Mouse (Mus musculus): Measurements from ENCODE around the gene Cdh24.

The Cdh24 gene

DNA sequence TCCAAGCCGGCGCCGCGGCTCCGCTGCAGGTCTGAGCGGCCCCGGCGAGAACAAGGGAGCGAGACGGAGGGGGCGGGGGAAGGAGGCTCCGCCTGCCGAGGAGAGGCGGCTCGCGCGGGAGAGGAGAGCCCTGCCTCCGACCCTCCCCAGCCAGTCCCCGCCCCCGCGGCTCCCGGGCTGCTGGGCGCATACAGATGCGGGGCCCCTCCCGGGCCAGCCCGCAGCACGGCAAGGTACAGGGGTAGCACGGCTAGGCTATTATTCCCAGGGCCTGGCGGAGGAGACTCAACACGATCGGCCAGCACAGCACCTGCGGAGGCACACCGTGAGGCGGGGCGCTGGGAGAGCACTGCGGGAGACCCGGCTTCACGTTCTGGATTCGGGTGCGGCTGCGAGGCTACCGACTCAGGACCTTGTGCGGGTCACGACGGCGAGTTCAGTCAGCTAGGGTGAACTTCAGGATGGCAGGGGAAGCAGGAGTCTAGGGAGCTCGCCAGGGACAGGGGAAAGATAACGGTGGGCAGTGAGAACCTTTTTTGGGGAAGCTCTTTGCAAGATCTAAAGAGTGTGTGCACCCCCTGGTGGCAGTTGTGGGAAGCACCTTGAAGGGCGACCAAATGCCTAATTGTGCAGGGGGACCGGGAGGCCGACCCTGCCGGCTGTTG lies at the start of gene Cdh24:
Cdh24 (minus strand) TSS at position 60 of the 665 bp plus-strand sequence.
- in situ Hi-C loops (cut with MboI; ENCODE audit: low sequenced_read_pairs): loop anchor here (5.0 to 25.0 kb wide), 3 partner anchors 74 to 579 kb away; no protein-coding TSS in a partner anchor

- in situ Hi-C loops (cut with MboI; ENCODE audit: low sequenced_read_pairs): no loop called here
Observed at GRCm38 (mm10) chr14:54687251-54687650, 46.1 kb upstream of the Cdh24 start.

- in situ Hi-C loops (cut with MboI; ENCODE audit: low sequenced_read_pairs): no loop called here
Observed at GRCm38 (mm10) chr14:54686522-54687143, 45.5 kb upstream of the Cdh24 start, which contains the start of gene Acin1. Gene Acin1, minus strand, starts transcription at chr14:54686931.

DNA sequence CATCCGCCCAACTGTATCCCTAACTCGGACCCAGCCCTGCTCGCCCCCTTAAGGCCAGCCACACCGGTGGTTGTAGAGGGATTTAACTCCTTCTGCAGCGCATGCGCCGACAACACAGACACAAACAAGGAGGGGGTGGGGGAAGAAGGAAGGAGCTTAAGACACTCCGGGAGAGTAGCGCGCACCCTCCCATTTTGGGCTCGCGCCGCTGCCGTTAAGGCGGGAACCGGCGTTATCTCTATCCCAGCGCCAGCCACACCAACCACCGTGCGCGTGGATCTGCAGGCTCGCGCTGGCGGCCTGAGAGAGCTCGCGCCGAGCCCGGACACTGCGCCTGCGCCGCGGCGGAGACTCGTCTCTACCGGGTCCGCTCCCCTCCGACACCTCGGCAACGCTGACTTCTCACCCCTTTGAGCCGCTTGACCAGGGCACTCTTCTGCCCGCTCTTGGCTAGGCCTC lies 44.9 kb upstream of the Cdh24 start, which contains the start of gene 1700123O20Rik:
1700123O20Rik (plus strand) TSS at position 154 of the 459 bp plus-strand sequence.
- in situ Hi-C loops (cut with MboI; ENCODE audit: low sequenced_read_pairs): no loop called here

DNA sequence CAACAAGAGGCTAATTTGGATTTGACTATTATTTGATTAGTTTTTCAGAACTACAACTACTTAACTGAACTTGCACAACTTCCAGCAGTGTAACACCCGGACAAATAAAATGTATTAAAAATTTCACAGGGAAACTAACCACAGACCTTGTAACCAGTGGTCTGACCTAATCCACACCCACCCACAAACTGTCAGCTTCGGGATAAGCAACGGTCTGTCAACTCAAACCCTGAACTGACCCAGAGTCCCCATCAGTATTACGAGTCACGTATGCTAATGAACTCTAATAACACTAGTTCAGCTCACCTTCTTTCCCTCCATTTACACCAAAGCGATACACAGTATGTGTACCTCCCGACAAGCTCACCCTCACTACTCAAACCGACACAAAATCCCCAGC lies 44.3 kb upstream of the Cdh24 start:
- in situ Hi-C loops (cut with MboI; ENCODE audit: low sequenced_read_pairs): no loop called here

DNA sequence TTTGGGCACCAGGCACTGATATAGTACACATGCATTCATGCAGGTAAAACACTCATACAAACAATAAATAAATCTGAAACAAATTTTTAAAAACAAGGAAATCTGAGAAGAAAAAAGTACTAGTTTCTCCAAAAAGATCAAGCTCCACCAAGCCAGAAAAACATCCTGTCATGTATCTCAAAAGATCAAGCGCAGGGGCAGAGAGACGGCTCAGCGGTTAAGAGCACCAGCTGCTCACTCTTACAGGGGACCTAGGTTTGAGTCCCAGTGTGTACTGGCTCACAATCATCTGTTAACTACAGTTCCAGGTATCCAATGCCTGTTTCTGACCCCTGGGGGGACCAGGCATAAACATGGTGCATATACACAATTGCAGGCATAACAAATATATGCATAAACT lies 41.2 kb upstream of the Cdh24 start:
- in situ Hi-C loops (cut with MboI; ENCODE audit: low sequenced_read_pairs): no loop called here

GRCm38 (mm10) chr14:54678657-54679304 lies 37.6 kb upstream of the Cdh24 start:
- in situ Hi-C loops (cut with MboI; ENCODE audit: low sequenced_read_pairs): no loop called here

DNA sequence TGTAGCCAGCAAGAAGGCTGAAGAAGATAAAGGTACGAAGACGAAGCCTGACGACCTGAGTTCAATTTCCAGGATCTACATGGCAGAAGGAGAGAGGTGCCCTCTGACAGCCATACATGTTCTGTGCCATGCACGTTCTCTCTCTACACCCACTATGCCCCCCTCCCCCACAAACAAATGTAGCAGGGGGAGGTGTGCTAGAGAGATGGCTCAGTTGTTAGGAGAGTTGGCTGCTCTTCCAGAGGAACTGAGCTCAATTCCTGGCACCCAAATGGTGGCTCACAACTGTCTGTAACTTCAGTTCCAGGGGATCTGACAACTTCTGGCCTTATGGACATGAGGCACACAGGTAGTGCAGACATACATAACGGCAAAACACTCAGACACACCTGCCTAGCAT lies 35.1 kb upstream of the Cdh24 start:
- in situ Hi-C loops (cut with MboI; ENCODE audit: low sequenced_read_pairs): no loop called here

DNA sequence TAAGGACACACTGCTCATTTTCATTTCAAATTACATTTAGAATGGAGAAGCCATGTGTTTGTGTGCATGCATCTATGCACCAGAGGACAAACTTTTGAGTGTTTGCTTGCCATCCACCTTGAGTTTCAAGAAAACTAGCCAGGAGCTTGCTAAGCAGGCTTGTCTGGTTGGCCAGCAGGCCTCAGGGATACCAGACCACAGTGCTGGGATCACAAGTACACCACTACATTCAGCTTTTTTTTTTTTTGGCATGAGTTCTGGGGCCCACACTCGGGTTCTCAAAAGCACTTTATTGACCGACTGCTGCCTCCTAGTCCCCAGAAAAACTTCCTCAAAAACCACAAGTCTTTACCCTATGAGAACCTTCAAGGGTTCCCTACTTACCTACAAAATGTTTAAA lies 33.2 kb upstream of the Cdh24 start:
- in situ Hi-C loops (cut with MboI; ENCODE audit: low sequenced_read_pairs): no loop called here

- in situ Hi-C loops (cut with MboI; ENCODE audit: low sequenced_read_pairs): no loop called here
Observed at GRCm38 (mm10) chr14:54669381-54669780, 28.2 kb upstream of the Cdh24 start.

DNA sequence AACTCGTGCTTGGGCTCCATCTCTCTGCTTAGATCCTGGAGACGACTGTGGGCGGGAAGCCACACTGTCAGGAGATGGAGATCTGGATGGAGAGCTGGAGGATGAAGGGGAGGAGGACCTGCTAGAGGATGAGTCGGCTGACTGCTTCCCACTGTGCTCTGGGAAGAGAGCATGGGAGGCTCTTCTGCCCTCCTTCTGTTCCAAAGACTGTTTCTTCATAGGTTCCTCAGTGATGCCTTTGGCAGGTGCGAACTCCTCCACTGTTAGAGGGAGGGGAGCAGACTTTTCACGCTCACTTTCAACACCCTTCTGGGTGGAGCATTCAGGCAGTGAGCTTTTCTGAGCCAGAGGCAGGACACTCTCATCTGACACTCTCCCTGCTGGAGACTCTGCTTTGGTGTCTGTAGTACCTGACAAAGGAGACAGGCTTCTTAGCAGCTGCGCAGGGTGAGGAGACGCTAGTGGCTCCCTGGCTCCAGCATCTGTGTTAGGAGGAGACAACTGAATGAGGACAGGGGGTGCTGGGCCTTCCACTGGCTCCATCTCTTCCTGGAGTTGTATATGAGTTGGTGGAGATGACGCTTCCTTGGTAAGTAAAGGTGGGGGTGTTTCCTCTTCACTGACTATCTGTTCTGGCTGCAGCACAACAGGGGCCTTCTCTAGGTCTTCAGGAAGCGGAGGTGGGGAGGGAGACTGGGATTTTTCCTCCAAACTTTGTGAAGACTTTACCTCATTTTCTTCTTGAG lies 23.5 kb upstream of the Cdh24 start:
- in situ Hi-C loops (cut with MboI; ENCODE audit: low sequenced_read_pairs): no loop called here

GRCm38 (mm10) chr14:54660009-54660408 lies 18.8 kb upstream of the Cdh24 start:
- in situ Hi-C loops (cut with MboI; ENCODE audit: low sequenced_read_pairs): no loop called here

DNA sequence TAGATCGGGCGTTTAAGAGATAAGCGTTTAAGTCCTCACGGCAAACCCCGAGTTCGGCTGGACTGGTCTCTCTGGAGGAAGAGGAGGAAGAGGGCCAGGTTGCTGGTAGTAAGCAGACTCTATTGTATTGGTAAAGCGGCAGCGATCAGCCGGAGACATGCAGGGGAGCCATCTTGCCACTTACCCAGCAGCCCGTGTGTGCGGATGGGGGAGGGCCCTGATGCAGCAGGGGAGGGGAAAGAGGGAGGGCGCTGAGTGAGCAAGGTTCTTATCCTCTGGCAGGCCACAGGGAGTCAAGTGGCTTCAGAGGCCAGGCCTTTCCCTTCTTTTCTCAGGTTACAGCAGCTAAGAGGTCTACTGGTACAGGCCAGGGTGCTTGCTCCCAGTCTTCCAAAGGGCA lies 12.3 kb upstream of the Cdh24 start:
- in situ Hi-C loops (cut with MboI; ENCODE audit: low sequenced_read_pairs): no loop called here

DNA sequence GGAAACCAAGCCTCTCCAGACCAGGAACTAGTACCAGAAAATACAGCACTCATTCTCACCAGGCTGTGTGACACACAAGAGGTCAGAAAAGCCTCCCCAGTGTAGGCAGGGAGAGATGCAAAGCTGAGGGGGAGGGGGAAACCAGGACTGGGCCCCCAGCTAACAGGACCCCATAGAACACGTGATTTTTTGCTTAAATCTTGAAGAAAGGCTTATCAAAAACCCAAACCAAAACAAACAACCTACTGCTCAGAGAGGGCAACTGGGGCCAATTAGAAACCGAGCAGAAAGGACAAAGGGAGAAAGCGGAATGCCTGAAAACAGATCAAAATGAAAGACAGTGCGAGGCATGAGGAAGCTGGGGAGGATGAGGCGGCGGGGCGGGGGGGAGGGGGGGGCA lies 11.6 kb upstream of the Cdh24 start:
- in situ Hi-C loops (cut with MboI; ENCODE audit: low sequenced_read_pairs): no loop called here

DNA sequence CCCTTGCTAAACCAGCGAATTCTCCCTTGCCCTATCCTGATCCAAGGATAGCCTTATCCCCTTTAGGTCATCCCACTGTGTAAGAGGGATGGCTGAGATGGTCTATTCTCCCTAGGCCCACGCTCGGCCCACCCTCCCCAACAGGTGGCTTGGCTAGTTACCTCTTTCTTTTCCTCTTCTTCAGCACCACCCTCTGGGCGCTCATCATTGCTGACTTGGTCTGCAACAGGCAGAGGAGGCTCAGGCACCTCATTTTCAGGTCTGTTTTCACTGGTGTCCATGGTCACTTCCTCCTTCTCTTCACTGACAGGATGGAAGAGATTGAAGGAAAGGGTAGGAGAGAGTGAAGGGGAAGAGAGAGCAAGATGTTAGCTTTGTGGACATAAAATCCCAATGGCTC lies 10.4 kb upstream of the Cdh24 start:
- in situ Hi-C loops (cut with MboI; ENCODE audit: low sequenced_read_pairs): no loop called here

GRCm38 (mm10) chr14:54650621-54651454 lies 9.7 kb upstream of the Cdh24 start:
- in situ Hi-C loops (cut with MboI; ENCODE audit: low sequenced_read_pairs): no loop called here

DNA sequence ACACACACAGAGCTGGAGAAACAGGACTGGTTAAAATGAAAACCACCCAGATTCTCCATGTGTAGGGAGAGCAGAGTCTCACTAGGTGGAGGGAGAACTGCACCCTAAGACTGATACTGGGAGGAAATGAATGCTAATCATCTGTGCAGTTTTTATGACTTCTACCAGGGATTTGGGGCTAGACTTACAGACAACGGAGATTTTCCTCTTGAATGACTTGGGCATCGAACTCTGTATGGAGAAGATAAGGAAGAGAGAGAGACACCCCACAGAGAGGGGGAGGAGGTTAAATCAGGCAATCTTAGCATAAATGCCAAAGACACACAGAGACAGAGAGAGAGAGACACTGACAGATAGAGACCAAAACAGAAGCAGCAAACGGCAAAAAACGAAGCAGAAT lies 6.7 kb upstream of the Cdh24 start:
- in situ Hi-C loops (cut with MboI; ENCODE audit: low sequenced_read_pairs): loop anchor here (25.0 kb wide), 2 partner anchors 411 to 586 kb away; no protein-coding TSS in a partner anchor

GRCm38 (mm10) chr14:54646898-54647636 lies 5.9 kb upstream of the Cdh24 start:
- in situ Hi-C loops (cut with MboI; ENCODE audit: low sequenced_read_pairs): loop anchor here (25.0 kb wide), 2 partner anchors 410 to 585 kb away; no protein-coding TSS in a partner anchor

- in situ Hi-C loops (cut with MboI; ENCODE audit: low sequenced_read_pairs): loop anchor here (25.0 kb wide), 2 partner anchors 409 to 584 kb away; no protein-coding TSS in a partner anchor
Observed at GRCm38 (mm10) chr14:54646455-54646854, 5.3 kb upstream of the Cdh24 start.

All from CH12F3 (cell line).